Mouse (Mus musculus) gastrocnemius, postnatal 36 days (tissue): ENCODE measurements around the gene Fes. TPM values are rescaled to one million over a fixed set of nuclear protein-coding genes. Genes with fewer than 3 reads are reported as not detected.

Source experiments
- DNase-seq, 2 experiments: peaks; one replicate each; pipeline ENCODE4 v3.0.0; 2022
- intact Hi-C: fragments of 180-260 bp; cut with DNase I; formaldehyde crosslinking; loops from one replicate; pipeline ENCODE4 v1.15.1; 2025
- long read RNA-seq, 2 experiments: library from polyadenylated mRNA; stranded (forward); transcript quantifications; one replicate each; pipeline ENCODE4 v2.0.0; 2021
- total RNA-seq, 2 experiments: library from RNA; stranded (reverse); gene quantifications; 2 replicates each; pipeline ENCODE4 v1.2.3; 2021

The Fes gene
- total RNA-seq = 1 to 10 TPM; 3.5 to 5.2 TPM
- long read RNA-seq, experiment 1, partial matches to known transcripts = 1 of 1 reads
- long read RNA-seq, experiment 1, other reads (novel, unspliced or antisense) = 0 of 1 reads
- long read RNA-seq, experiment 2, partial matches to known transcripts = 2 of 3 reads
- long read RNA-seq, experiment 2, other reads (novel, unspliced or antisense) = 0 of 3 reads

DNA sequence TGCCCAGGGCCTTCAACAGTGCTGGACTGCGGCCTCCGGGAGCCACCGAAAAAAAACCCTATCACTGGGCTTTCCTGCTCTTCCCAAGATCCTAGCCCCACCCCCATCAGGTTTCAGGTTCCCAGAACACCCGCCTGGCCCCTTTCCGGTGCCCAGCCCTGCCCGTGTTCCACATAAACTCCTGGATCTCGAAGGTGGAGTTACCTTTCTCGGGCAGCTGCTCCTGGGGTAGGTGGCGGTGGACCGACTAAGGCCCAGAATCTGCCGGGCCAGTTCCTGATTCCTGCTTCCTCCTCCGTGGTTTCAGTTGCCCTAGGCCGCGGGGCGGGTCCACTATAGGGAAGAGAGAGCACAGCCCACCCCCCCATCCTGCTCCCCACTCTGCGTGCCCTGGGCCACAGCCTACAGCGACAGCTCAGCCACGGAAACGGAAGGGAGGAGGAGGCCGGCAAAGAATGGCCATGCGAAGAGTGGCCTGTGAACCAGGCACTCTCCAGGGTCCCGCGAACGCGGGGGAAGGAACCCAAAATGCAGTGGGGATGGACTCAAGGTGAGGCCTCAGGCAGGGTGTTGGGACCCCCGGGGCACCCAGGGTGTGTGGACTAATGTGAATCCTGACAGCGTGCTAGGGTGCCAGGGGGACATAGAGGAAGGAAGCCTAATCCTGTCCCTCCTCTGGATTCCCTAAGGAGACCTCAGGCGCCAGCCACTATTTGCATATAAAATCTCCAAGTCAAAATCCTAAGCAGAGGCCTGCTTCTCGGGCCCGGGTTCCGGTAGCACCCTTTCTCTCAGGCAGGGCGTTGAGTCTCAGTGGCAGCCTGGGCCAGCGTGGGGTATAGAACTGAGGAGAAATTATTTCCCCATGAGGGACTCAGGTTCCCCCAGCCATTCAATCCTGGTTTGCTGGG is at the start of gene Fes:
TSS of gene Fes (minus strand) at position 314 of the 911 bp plus-strand sequence.
- intact Hi-C loops = loop anchor here (10.0 kb wide), 2 partner anchors 327 to 457 kb away; no protein-coding TSS in a partner anchor
- DNase-seq = peak; percentile 65 to 68

DNA sequence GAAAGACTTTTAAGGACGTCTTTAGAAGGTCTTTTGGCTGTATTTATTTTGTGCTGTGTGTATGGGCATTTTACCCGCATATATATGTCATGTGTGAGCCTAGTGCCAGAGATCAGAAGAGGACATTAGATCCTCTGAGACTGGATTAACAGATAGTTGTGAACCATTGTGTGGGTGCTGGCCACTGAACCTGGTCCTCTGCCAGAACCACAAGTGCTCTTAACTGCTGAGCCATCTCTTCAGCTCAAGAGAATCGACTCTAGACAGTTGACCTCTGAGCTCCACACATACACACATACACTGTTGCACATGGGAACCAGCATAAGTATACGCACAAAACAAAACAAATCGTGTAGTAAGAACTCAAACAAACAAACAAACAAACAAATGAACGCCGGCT is 48.8 kb upstream of the Fes start:
- no peak for DNase-seq
- intact Hi-C loops = no loop called here

DNA sequence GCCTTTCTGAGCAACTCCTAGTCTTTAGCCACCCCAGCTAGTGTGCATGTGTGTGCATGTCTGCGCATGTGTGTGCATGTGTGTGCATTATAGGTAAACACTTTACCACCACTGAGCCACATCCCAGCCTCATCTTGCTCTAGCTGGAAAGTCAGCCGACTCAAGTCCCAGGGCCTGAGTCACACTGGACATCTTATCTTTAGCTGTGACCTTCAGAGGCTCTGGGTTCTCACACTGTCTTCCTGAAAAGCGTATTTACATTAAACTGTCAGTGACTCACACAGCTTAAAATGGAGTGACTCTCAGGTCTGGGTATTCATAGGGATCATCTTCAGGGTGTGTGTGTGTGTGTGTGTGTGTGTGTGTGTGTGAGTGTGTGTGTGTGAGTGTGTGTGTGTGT is 47.8 kb upstream of the Fes start:
- intact Hi-C loops = no loop called here
- DNase-seq = no peak

DNA sequence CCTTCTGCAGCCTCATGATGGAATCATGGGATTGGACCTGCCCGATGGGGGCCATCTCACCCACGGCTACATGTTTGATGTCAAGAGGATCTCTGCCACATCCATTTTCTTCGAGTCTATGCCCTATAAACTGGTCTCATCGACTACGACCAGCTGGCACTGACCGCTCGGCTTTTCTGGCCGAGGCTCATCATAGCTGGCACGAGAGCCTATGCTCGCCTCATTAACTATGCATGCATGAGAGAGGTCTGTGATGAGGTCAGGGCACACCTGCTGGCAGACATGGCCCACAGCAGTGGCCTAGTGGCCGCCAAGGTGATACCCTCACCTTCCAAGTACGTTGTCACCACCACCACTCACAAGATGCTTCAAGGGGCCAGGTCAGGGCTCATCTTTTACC is 41.9 kb upstream of the Fes start:
- no peak for DNase-seq
- intact Hi-C loops = no loop called here

DNA sequence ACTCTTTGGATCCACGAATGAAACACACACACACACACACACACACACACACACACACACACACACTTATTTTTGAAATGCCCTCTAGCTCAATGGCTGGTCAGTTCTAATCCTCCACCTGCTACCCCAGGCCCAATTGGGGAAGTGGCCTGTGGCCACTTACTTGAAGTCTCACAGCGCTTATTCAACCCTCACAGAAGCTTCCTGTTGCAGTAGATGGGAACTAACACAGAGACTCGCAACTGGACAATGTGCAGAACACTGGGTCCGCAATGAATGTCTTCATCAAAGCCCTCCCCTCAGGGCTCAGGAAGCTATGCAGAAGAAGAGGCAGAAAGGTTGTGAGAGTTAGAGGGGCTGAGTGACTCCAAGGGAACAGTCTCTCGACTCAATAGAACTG is 40.0 kb upstream of the Fes start:
- intact Hi-C loops = no loop called here
- DNase-seq = no peak

DNA sequence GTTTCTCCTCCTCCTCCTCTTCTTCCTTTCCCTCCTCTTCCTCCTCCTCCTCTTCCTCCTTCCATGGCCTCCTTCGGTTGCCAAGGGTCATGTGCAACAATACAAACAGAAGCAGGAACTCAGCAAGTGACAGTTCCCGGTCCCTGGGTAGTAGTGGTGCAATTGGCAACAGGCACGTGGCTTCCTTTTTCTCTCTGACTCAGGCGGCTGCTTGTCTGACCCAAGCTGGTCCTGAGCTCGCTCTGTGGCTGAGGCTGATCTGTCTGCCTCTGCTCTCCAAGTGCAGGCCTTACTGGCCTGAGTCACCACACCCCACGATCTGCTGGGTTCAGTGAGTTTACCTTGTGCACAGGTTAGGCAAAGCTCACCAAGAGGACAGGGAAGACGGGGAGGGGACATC is 38.6 kb upstream of the Fes start:
- intact Hi-C loops = no loop called here

DNA sequence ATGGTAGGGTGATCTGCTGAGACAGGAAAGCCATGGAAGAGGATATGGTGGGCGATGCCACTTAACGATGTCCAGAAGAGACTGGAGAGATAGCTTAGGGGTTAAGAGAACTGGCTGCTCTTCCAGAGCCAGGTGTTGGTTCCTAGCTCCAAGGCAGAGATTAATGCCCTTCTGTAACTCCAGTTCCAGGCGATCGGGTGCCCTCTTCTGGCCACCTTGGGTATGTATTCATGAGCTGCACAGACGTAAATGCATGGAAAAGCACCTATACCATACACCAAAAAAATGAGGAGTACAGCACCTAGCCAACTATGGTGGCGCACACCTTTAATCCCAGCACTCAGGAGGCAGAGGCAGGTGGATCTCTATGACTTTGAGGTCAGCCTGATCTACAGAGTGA is 37.0 kb upstream of the Fes start:
- DNase-seq = no peak
- intact Hi-C loops = no loop called here

More for the DNA sequence above, 38.6 kb upstream of the Fes start:
- DNase-seq = no peak

DNA sequence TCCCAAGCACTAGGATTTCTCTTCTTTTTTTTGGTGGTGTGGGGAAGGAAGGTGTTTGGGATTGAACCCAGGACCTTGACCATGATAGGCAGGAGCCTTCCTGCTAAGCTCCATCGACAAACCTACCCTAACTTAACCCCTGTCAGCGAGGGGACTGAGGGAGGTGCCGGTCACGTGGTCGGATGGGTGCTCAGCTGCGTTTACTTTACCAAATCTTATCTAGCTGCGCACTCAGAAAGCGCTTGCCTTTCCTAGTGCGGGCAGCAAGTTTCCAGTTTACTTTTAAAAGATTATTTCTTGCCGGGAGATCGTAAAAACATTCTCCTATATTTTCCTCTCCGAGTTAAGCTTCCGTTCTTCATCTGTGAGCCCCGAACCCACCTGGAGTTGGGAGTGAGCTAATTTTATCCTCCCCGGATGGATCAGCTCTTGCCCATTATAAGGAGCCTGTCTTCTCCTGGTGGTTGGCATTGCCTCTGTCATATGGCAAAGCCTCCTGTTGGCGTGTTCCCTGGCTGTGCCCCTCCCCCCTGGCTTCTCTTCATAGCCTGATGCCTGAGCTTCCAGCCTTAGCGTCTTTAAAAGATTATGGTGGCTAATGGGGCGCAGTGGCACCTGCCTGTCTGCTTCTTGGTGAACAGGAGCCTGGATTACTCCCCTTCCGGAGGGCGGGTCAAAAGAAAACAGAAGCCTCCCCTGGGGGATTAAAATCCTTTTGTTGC is 35.2 kb upstream of the Fes start:
- intact Hi-C loops = no loop called here

DNA sequence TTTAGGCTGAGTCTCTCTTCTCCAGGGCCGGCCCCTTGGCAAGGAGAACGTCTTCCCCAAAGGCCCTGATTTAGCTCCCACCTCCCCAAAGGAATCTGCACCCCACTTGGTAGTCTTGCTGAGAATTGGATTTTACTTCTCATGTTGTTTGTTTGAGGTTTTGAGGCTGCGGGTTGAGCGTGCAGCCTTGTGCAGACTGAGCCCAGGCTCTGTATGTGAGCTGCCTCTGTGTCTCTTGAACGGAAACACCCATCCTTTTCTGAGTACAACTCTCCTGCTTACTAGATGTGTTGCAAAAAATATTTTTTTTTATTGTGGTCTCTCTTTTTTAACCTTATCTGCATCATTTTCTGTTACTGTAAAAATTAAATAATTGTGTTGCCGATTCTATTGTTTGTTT is 33.8 kb upstream of the Fes start:
- intact Hi-C loops = no loop called here
- DNase-seq = no peak

More for the DNA sequence above, 35.2 kb upstream of the Fes start:
- no peak for DNase-seq

DNA sequence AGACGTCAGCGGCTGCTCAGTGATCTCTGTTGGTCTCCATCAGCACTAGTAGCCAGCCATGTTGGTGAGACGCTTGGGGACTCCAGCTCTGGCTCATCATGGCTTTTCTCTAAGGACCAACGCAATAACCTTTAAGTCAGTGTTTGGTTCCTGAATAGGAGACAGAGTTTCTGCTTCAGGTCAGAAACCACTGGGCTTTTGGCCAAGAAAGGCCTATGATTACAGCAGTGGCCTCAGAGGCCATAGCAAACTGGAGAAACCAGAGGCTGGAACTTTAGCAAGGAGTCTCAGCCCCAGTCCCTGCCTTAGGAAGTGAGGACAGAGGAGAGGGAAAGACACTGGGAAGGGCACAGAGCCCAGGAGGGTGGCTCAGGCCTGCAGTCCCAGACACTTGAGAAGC is 32.8 kb upstream of the Fes start:
- intact Hi-C loops = no loop called here
- DNase-seq = no peak

DNA sequence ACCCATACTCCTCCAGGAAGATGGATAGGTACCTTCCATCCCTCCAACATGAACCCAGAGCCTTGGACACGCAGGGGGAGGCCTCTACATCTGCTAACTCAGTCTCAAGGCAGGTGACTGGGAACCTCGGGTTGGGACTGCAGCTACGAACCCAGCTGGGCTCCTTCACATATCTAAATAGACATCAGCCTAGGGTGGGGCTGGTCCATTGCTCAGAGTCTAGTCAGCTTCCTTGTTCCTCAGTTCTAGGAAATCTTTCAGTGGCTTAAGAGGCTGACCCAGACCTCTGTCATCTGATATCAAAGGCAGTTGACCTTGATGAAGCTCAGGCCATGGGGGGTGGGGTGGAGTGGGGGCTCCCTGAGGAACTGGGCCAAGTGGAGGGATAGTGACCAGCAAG is 31.5 kb upstream of the Fes start:
- intact Hi-C loops = no loop called here
- no peak for DNase-seq

DNA sequence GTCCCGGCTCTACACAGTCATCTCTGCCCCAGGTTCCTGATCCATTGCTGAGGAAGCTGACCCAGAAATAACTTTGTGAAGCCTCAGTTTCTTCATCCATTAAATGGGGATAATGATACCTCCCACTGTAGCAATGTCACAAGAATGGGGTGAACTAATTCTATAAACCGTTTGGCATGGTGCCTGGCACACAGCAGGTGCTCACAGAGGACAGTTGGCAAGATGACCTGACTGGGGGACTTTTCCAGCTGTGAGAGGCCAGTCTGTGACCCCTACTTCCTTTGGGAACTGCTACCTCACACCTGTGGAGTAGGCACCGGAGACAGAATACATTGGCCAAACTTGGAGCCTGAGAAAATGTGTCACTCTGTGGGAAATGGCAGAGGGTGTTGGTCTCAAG is 30.3 kb upstream of the Fes start:
- intact Hi-C loops = no loop called here
- no peak for DNase-seq

DNA sequence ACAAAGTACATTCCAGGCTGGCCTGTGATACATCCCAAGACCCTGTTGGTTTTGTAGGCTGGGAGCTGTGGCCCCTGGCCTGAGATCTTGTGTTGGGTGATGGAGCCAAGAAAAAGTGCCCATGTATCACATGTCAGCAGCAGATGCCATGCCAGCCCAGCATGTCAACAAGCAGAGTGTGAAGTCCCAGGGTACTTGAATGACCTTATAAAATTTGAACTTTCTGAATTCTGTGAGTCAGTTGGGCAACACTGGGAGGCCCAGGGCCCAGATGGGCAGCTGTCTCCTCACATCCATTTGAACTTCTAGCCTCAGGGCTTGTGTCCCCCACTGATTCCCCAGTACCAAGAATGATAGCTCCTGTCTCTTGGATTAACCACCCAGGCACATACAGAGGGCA is 29.9 kb upstream of the Fes start:
- no peak for DNase-seq
- intact Hi-C loops = no loop called here

DNA sequence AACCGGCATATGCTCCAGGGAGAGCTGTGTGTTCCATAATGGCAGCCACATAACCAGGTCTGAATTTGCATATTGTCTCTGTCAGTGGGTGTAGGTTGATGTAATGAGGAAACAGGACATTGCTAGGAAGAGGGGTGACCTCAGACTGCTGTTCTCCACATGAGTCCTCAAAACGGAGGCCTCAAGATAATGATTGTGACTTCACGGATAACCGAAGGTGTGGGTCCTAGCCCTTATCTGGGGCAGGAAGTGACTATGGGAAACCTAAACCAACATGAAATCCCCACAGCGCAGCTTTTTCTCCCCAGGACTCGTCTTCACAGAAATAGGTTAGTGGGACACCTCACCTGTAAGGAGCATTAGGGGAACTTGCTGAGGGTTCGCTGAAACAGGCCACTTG is 29.2 kb upstream of the Fes start:
- intact Hi-C loops = no loop called here
- DNase-seq = no peak

DNA sequence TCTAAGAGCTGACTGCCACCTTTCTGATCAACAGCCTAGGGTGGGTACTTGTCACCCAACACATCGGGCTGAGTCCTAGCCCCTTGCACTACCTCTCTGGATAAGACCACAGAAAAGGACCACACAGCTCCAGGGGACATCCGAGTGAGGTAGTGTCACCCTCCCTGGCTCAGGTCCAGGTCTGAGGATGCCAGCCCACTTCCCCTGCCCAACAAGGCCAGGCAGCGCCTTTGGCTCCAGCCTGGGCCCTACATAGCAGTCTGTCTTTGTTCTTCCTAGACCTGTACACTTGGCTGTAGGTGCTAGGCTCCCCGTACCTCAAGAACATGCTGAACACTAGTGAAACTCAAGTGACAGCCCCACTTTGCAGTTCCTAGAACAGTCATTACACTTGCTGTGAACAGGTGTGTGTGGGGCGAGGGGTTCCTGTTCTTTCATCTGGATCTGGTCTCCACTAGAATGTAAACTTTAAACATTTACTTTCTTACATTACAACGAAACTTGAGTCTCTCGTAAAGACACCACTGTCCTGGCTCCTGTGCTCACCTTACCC is 26.6 kb upstream of the Fes start:
- no peak for DNase-seq
- intact Hi-C loops = no loop called here

DNA sequence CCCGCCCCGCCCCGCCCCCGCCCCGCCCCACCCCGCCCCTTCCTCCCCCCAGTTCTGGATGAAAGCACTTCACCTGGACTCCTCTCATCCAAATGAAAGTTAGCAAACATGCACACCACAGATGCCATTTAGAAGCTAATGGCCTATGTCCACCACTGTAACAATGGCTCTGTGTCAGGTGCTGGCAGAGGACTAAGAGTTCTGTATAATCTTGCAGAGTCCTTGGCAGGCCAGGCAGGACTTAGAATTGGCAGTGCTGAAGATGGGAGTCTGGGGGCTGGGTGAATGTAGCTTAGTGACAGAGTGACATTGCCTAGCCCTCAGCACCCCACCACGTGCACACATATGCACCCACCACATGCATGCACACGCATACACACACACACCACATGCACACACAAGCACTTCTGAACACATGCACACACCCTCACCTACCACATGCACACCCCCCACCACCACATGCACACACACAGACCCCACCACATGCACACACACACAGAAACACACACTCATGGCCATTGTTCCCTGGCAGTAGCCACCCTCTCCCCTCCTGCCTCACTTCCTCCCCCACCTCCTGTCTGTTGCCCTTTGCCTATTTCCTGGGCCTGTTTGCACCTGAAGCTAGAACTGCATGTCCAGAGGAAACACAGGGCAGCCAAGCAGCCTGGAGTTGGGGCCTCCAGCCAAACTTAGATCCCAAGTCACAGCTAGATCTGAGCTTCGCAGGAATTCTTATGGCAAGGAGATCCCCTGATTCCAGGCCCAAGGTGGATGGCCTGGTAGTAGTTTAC is 26.0 kb upstream of the Fes start:
- intact Hi-C loops = no loop called here
- DNase-seq = no peak

DNA sequence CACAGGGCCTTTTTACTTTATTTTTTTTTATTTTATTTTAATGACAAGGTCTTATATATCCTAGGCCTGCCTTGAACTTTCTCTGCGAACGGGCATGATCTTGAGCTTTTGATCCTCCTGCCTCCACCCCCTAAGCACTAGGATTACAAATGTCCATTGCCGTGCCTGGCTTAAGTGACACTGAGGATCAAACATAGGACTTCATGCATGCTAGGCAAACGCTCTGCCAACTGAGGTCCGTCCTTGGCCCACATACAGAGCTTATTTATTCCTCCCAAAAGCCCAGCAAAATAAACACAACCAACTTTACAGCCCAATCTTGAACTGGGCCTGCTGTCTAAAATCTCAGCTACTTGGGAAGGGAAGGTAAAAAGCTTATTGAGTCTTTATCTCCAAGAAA is 25.0 kb upstream of the Fes start:
- intact Hi-C loops = no loop called here

DNA sequence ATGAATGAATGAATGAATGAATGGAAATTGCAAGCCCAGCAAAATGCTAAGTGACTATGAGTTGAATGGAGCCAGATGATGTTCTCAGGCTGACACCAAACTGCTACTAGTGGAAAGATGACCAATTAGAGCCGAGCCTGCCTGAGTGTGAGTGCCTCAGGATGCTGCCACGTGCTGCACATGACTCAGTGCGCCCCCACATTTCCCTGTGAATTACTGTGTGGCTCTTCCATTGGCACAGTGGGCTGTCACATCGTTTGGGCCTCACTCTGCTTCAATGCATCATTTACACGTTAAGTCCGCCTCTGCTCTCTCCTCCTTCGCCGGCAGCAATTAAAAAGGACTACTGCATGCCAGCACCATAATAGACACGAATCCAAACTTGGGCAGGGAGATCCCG is 24.5 kb upstream of the Fes start:
- DNase-seq = no peak
- intact Hi-C loops = no loop called here

More for the DNA sequence above, 25.0 kb upstream of the Fes start:
- DNase-seq = no peak

DNA sequence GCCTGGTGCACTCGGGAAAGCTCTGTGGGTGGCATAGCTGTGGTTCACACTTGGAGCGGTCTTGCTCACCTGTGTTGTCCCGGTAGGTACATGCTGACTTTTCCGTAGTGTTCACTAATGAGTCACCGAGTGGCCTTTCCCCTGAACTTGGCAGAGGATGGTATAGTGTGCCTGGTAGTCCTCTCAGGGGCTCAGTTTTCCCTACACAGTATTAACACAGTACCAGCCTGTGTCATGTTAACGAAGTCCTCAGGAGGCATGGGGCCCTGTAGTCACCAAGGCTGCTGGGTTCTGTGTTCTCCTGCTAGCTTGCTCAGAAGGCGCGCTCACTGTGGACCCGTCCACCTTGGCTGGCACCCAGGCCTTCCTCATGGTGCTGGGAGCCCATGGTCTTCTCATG is 22.6 kb upstream of the Fes start:
- intact Hi-C loops = no loop called here
- DNase-seq = no peak

DNA sequence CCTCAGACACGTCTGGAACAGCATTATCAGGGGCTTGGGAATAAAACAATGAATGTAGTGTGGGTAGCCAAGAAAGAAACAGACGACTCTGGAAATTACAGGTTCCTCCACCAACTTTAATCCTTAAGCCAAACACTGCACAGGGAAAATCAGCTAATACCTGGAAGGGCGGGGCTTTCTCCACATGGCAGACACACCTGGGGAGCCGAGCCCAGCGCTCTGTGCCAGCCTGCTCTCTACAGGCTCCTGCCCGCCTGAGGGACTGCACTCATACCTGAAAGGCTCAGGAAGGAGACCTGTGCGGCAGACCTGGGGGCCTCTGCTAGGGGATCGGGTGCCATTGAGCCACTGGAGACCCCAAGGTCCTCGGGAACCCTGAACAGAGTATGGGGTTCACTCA is 20.0 kb upstream of the Fes start:
- intact Hi-C loops = no loop called here
- no peak for DNase-seq
